ENCODE assay signal across 20 mouse cellular contexts in genomic region chr12:12208216-12208615, GRCm38 (mm10). TPM values are rescaled to one million over a fixed set of nuclear protein-coding genes. Genes with fewer than 3 reads are reported as not detected.
"Had no signal": no experiment of that assay in that cellular context is flagged by ENCODE, and none has a peak within 500 bp of the region (broad histone marks: within the 10 kb centered on the region; RNA-seq: fewer than 3 reads in every experiment).

No protein-coding gene starts in this region.

- H3K9ac ChIP-seq: intestine, embryonic 15.5 days; limb, embryonic 13.5 days; liver, embryonic 12.5 days; liver, embryonic 15.5 days; lung, embryonic 15.5 days; midbrain, embryonic 13.5 days; neural tube, embryonic 13.5 days had no signal

- H3K27me3 ChIP-seq: intestine, embryonic 15.5 days; limb, embryonic 13.5 days; liver, embryonic 12.5 days; liver, embryonic 15.5 days; lung, embryonic 15.5 days; midbrain, embryonic 13.5 days; neural tube, embryonic 13.5 days had no signal

- H3K4me3 ChIP-seq: intestine, embryonic 15.5 days; limb, embryonic 10.5 days; limb, embryonic 13.5 days; liver, embryonic 12.5 days; liver, embryonic 15.5 days; lung, embryonic 15.5 days; megakaryocyte, embryonic 14.5 days; midbrain, embryonic 10.5 days; midbrain, embryonic 13.5 days; myocyte; neural tube, embryonic 13.5 days had no signal

- H3K9me3 ChIP-seq: intestine, embryonic 15.5 days; limb, embryonic 10.5 days; limb, embryonic 13.5 days; liver, embryonic 12.5 days; liver, embryonic 15.5 days; lung, embryonic 15.5 days; megakaryocyte, embryonic 14.5 days; midbrain, embryonic 10.5 days; midbrain, embryonic 13.5 days; neural tube, embryonic 13.5 days had no signal

- ATAC-seq: intestine, embryonic 15.5 days; liver, embryonic 12.5 days; midbrain, embryonic 13.5 days; midbrain, embryonic 16.5 days had no signal

- H3K27ac ChIP-seq: intestine, embryonic 15.5 days; limb, embryonic 10.5 days; limb, embryonic 13.5 days; liver, embryonic 12.5 days; liver, embryonic 15.5 days; lung, embryonic 15.5 days; midbrain, embryonic 10.5 days; midbrain, embryonic 13.5 days; neural tube, embryonic 13.5 days had no signal

- H3K36me3 ChIP-seq: intestine, embryonic 15.5 days; limb, embryonic 10.5 days; limb, embryonic 13.5 days; liver, embryonic 12.5 days; liver, embryonic 15.5 days; lung, embryonic 15.5 days; midbrain, embryonic 10.5 days; midbrain, embryonic 13.5 days; neural tube, embryonic 13.5 days had no signal

- H3K4me1 ChIP-seq: intestine, embryonic 15.5 days; limb, embryonic 10.5 days; limb, embryonic 13.5 days; liver, embryonic 12.5 days; liver, embryonic 15.5 days; lung, embryonic 15.5 days; megakaryocyte, embryonic 14.5 days; midbrain, embryonic 10.5 days; midbrain, embryonic 13.5 days had no signal

- DNase-seq: layer of hippocampus, postnatal 36 days; liver; lung, adult 18-20 months; lung, postnatal 10 days; lung, postnatal 36 days; retina, postnatal 1 day; thymus, adult 18-20 months; thymus, postnatal 36 days had no signal

- H3K4me2 ChIP-seq: intestine, embryonic 15.5 days; limb, embryonic 13.5 days; liver, embryonic 12.5 days; liver, embryonic 15.5 days; lung, embryonic 15.5 days; midbrain, embryonic 13.5 days; neural tube, embryonic 13.5 days had no signal

RNA-seq across cellular contexts. Expression of gene Fam49a, which starts 53.7 kb away (rescaled TPM):
- polyA plus RNA-seq: myocyte had no signal
